Mouse (Mus musculus) myocyte (in vitro differentiated cells): ENCODE results near the gene Oxtr. TPM values are rescaled to one million over a fixed set of nuclear protein-coding genes. Genes with fewer than 3 reads are reported as not detected.
A peak's percentile ranks its signal among the peaks of the same experiment; 100 is the strongest.

Source experiments
- H3K27me3 ChIP-seq: one replicate; pipeline ENCODE4 v1.6.1; 2011; ENCODE audit not compliant: control insufficient read depth, insufficient read depth, insufficient read length
- H3K36me3 ChIP-seq: one replicate; pipeline ENCODE4 v1.6.1; 2011; ENCODE audit not compliant: control insufficient read depth, insufficient read depth
- H3K4me2 ChIP-seq: one replicate; pipeline ENCODE4 v1.6.1; 2011; ENCODE audit warnings: low read depth, control low read depth
- H3K4me3 ChIP-seq: one replicate; pipeline ENCODE4 v1.5.1; 2011; ENCODE audit warnings: mild to moderate bottlenecking, control low read depth, moderate library complexity
- H3K79me2 ChIP-seq: one replicate; pipeline ENCODE4 v1.6.1; 2011; ENCODE audit not compliant: control insufficient read depth, insufficient read depth
- H3ac ChIP-seq: one replicate; pipeline ENCODE4 v1.6.1; 2011; ENCODE audit not compliant: control insufficient read depth, insufficient read length
- CEBPB ChIP-seq: IDR thresholded peaks from 2 replicates; pipeline ENCODE4 v1.6.1; 2011; ENCODE audit warnings: mild to moderate bottlenecking, moderate library complexity; ENCODE audit not compliant: poor library complexity, insufficient read depth, severe bottlenecking
- E2F4 ChIP-seq: IDR thresholded peaks from one replicate; pipeline ENCODE4 v1.6.1; 2011; ENCODE audit warnings: mild to moderate bottlenecking, control low read depth, moderate library complexity; ENCODE audit not compliant: insufficient read depth
- MAX ChIP-seq: IDR thresholded peaks from one replicate; pipeline ENCODE4 v1.6.1; 2011; ENCODE audit warnings: low read depth, mild to moderate bottlenecking, control low read depth
- MYOD1 ChIP-seq, 3 experiments: IDR thresholded peaks; one replicate each; pipeline ENCODE4 v1.6.1; 2011; ENCODE audit warnings: control low read depth in 2 of 3, low read depth in 2 of 3, mild to moderate bottlenecking in 2 of 3, moderate library complexity in 1 of 3; ENCODE audit not compliant: insufficient read length in 2 of 3, control insufficient read depth in 1 of 3
- MYOG ChIP-seq, 3 experiments: IDR thresholded peaks; one replicate each; pipeline ENCODE4 v1.6.1; 2011; ENCODE audit warnings: control low read depth in 2 of 3, low read depth in 2 of 3, mild to moderate bottlenecking in 2 of 3; ENCODE audit not compliant: insufficient read length in 2 of 3, control insufficient read depth in 1 of 3, insufficient read depth in 1 of 3
- POLR2A ChIP-seq: IDR thresholded peaks from one replicate; pipeline ENCODE4 v1.6.1; 2011; ENCODE audit warnings: low read depth, mild to moderate bottlenecking, control low read depth, moderate library complexity; ENCODE audit not compliant: insufficient read length
- POLR2AphosphoS2 ChIP-seq: IDR thresholded peaks from one replicate; pipeline ENCODE4 v1.6.1; 2011; ENCODE audit warnings: low read depth, control low read depth; ENCODE audit not compliant: insufficient read length
- REST ChIP-seq: IDR thresholded peaks from one replicate; pipeline ENCODE4 v1.6.1; 2011; ENCODE audit warnings: mild to moderate bottlenecking, control low read depth, moderate library complexity; ENCODE audit not compliant: insufficient read depth, insufficient read length
- SRF ChIP-seq: IDR thresholded peaks from one replicate; pipeline ENCODE4 v1.6.1; 2011; ENCODE audit warnings: low read depth; ENCODE audit not compliant: control insufficient read depth, insufficient read length
- TCF12 ChIP-seq: IDR thresholded peaks from one replicate; pipeline ENCODE4 v1.6.1; 2011; ENCODE audit warnings: mild to moderate bottlenecking, control low read depth; ENCODE audit not compliant: poor library complexity, insufficient read depth, severe bottlenecking
- TCF3 ChIP-seq: IDR thresholded peaks from one replicate; pipeline ENCODE4 v1.6.1; 2011; ENCODE audit warnings: low read depth, control low read depth; ENCODE audit not compliant: insufficient read length
- USF1 ChIP-seq: IDR thresholded peaks from one replicate; pipeline ENCODE4 v1.6.1; 2011; ENCODE audit warnings: low read depth, mild to moderate bottlenecking, control low read depth, moderate library complexity
- polyA plus RNA-seq: library from polyadenylated mRNA; unstranded; fragments of >200 nt; fragmentation: generic; extraction: Trizol; gene quantifications from one replicate; pipeline ENCODE4 v1.2.1, GENCODE M21; 2012; ENCODE audit warnings: missing spikeins

The Oxtr gene
- polyA plus RNA-seq, 1 experiment = 0.06 TPM

DNA sequence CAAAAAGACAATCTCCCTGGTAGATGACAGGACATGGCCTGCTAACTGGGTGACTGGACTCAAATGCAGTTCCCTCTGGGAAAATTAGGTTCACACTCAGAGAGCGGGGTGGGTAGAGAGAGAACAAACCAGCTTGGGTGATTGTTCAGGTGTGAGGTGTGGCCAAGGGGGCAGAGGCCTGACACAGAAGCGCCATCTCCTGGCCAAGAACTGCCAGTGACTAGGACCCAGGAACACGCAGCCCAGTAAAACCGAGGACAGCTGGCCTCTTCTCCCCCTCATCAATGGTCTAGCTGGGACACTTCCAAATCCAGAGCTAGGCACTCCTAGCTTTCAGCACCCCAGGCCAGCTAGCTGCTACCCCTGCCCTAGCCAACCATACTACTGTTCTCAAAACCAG is 5.4 kb downstream of the Oxtr start:
- H3K79me2 ChIP-seq = no peaks in the 10 kb centered on the region
- H3K27me3 ChIP-seq = peaks cover 8% of the 10 kb centered on the region
- no peak overlapping the region for H3K4me2 ChIP-seq
- H3ac ChIP-seq = no peak overlapping the region
- H3K36me3 ChIP-seq = no peaks in the 10 kb centered on the region
- H3K4me3 ChIP-seq = no peak overlapping the region
- no peak for TF ChIP-seq USF1
- TF ChIP-seq MYOD1 (IDR thresholded peaks at IDR 0.05; ENCODE audit: control insufficient read depth in 1 of 3, insufficient read length in 2 of 3, low read depth in 2 of 3) = peak in 1 of 3 experiments; percentile 46

- TF ChIP-seq CEBPB (no peak), REST (no peak), MYOD1 (IDR thresholded peaks at IDR 0.05; ENCODE audit: control insufficient read depth in 1 of 3, insufficient read length in 2 of 3, low read depth in 2 of 3) (no peak), POLR2AphosphoS2 (no peak), POLR2A (no peak), MYOG (IDR thresholded peaks at IDR 0.05; ENCODE audit: control insufficient read depth in 1 of 3, insufficient read depth in 1 of 3, insufficient read length in 2 of 3, low read depth in 2 of 3) (no peak), TCF3 (no peak), TCF12 (no peak), SRF (no peak), MAX (no peak), E2F4 (no peak), USF1 (no peak)
- Histone ChIP-seq H3K27me3 (no peaks in the 10 kb centered on the region), H3ac (no peak overlapping the region), H3K79me2 (no peaks in the 10 kb centered on the region), H3K4me2 (no peak overlapping the region), H3K4me3 (no peak overlapping the region), H3K36me3 (no peaks in the 10 kb centered on the region)
These were observed 9.9 kb downstream of the Oxtr start for GRCm38 (mm10) chr6:112479861-112480260.

DNA sequence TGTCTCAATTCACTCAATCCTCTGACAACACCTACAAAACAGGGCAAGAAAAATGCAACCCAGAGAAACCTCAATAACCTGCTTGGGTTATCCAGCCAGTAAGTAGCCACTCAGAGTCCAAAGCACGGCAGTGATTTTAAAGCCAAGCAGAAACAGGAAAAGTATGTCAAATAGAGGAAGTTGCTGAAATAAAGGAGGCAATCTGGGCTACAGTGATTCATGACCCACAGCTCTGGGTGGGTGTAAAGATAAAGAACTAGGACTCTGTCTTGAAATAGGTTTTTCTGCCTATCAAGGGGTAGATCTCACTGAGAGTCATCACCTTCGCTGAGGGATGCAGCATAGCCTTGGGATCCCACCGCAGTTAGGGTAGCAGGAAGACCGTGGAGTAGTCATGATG is 18.1 kb downstream of the Oxtr start:
- Histone ChIP-seq H3K4me3 (no peak overlapping the region), H3K79me2 (no peaks in the 10 kb centered on the region), H3K27me3 (no peaks in the 10 kb centered on the region), H3ac (no peak overlapping the region), H3K4me2 (no peak overlapping the region), H3K36me3 (no peaks in the 10 kb centered on the region)
- TF ChIP-seq MAX (no peak), E2F4 (no peak), USF1 (no peak), POLR2AphosphoS2 (no peak), MYOD1 (IDR thresholded peaks at IDR 0.05; ENCODE audit: control insufficient read depth in 1 of 3, insufficient read length in 2 of 3, low read depth in 2 of 3) (no peak)

GRCm38 (mm10) chr6:112466001-112466400 is 23.7 kb downstream of the Oxtr start:
- Histone ChIP-seq H3K36me3 (no peaks in the 10 kb centered on the region), H3ac (no peak overlapping the region), H3K4me3 (no peak overlapping the region), H3K79me2 (no peaks in the 10 kb centered on the region), H3K27me3 (no peaks in the 10 kb centered on the region), H3K4me2 (peak overlapping the region; percentile 60)
- TF ChIP-seq MAX (no peak), CEBPB (no peak), MYOD1 (IDR thresholded peaks at IDR 0.05; ENCODE audit: control insufficient read depth in 1 of 3, insufficient read length in 2 of 3, low read depth in 2 of 3) (no peak), E2F4 (no peak), REST (no peak), POLR2A (no peak), USF1 (no peak), SRF (no peak), TCF3 (no peak), TCF12 (no peak), POLR2AphosphoS2 (no peak), MYOG (IDR thresholded peaks at IDR 0.05; ENCODE audit: control insufficient read depth in 1 of 3, insufficient read depth in 1 of 3, insufficient read length in 2 of 3, low read depth in 2 of 3) (no peak)

GRCm38 (mm10) chr6:112465441-112465840 is 24.3 kb downstream of the Oxtr start:
- H3K4me3 ChIP-seq = no peak overlapping the region
- H3K36me3 ChIP-seq = no peaks in the 10 kb centered on the region
- peak overlapping the region; percentile 60 for H3K4me2 ChIP-seq
- no peak for TF ChIP-seq USF1
- TF ChIP-seq MYOD1 (IDR thresholded peaks at IDR 0.05; ENCODE audit: control insufficient read depth in 1 of 3, insufficient read length in 2 of 3, low read depth in 2 of 3) = no peak
- TF ChIP-seq SRF = no peak
- no peak for TF ChIP-seq TCF3
- TF ChIP-seq MAX = no peak
- TF ChIP-seq TCF12 = no peak
- TF ChIP-seq POLR2A = no peak
- no peak for TF ChIP-seq REST
- TF ChIP-seq E2F4 = no peak
- no peak for TF ChIP-seq CEBPB
- no peak for TF ChIP-seq MYOG (IDR thresholded peaks at IDR 0.05; ENCODE audit: control insufficient read depth in 1 of 3, insufficient read depth in 1 of 3, insufficient read length in 2 of 3, low read depth in 2 of 3)
- TF ChIP-seq POLR2AphosphoS2 = no peak
- no peaks in the 10 kb centered on the region for H3K27me3 ChIP-seq
- H3ac ChIP-seq = no peak overlapping the region
- H3K79me2 ChIP-seq = no peaks in the 10 kb centered on the region
